Mouse (Mus musculus) thymus, adult 2 months (tissue): ENCODE measurements at regions not wholly inside any gene's neighbourhood (a gene's known extent, or its start where the extent isn't known, plus 50 kb on each side); places are given as distances from the start of the nearest gene placed in this dataset.

Experiments used
- DNase-seq: peaks from one replicate; pipeline ENCODE4 v3.0.0; 2021
- H3K27ac ChIP-seq: fragments of 200-500 bp; 2 replicates; pipeline ENCODE4 v1.5.1; 2012; ENCODE audit warnings: low read length, control low read depth; ENCODE audit not compliant: control insufficient read depth, insufficient read depth
- H3K27me3 ChIP-seq: fragments of 200-500 bp; 2 replicates; pipeline ENCODE4 v1.6.1; 2012; ENCODE audit warnings: mild to moderate bottlenecking, low read length, moderate library complexity, mixed read lengths; ENCODE audit not compliant: control insufficient read depth, insufficient read depth
- H3K36me3 ChIP-seq: fragments of 200-500 bp; 2 replicates; pipeline ENCODE4 v1.6.1; 2012; ENCODE audit warnings: mild to moderate bottlenecking, low read length, moderate library complexity; ENCODE audit not compliant: control insufficient read depth, insufficient read depth
- H3K4me1 ChIP-seq: fragments of 200-500 bp; replicated peaks from 2 replicates; pipeline ENCODE4 v1.6.1; 2012; ENCODE audit warnings: low read length; ENCODE audit not compliant: control insufficient read depth, insufficient read depth
- H3K4me3 ChIP-seq: fragments of 200-500 bp; 2 replicates; pipeline ENCODE4 v1.5.1; 2012; ENCODE audit warnings: mild to moderate bottlenecking, low read length, control low read depth, moderate library complexity; ENCODE audit not compliant: control insufficient read depth, insufficient read depth
- CTCF ChIP-seq: fragments of 200-500 bp; IDR thresholded peaks from 2 replicates; pipeline ENCODE4 v1.5.1; 2012; ENCODE audit warnings: mild to moderate bottlenecking, control low read depth, low read length, moderate library complexity, borderline replicate concordance; ENCODE audit not compliant: control insufficient read depth, poor library complexity, insufficient read depth; ENCODE audit errors: extremely low read depth
- POLR2A ChIP-seq: fragments of 200-500 bp; IDR thresholded peaks from 2 replicates; pipeline ENCODE4 v1.6.1; 2012; ENCODE audit warnings: mild to moderate bottlenecking, low read length, control low read depth, moderate library complexity; ENCODE audit not compliant: control insufficient read depth, poor library complexity, insufficient read depth; ENCODE audit errors: extremely low read depth
- WGBS: fragments of 180-500 bp; shearing (Covaris S2); methylation state at CpG from one replicate; pipeline ENCODE4 v1.1.7; 2018; 5-methylcytosine and 5-hydroxymethylcytosine counted together

GRCm38 (mm10) chr16:77992986-77993385, 308.3 kb upstream of the Cxadr start:
- TF ChIP-seq CTCF (no peak), POLR2A (no peak)
- H3K27me3 ChIP-seq, result no peaks in the 10 kb centered on the region
- no peak for DNase-seq
- no peaks in the 10 kb centered on the region for H3K36me3 ChIP-seq
- H3K4me3 ChIP-seq, result no peak overlapping the region
- H3K4me1 ChIP-seq, result no peaks in the 10 kb centered on the region
- H3K27ac ChIP-seq, result no peak overlapping the region
- 92% methylated on average over 4 of the region's 4 CpGs for WGBS

- Histone ChIP-seq H3K27ac (no peak overlapping the region), H3K27me3 (no peaks in the 10 kb centered on the region), H3K4me1 (no peaks in the 10 kb centered on the region), H3K36me3 (no peaks in the 10 kb centered on the region), H3K4me3 (no peak overlapping the region)
- TF ChIP-seq POLR2A (no peak), CTCF (no peak)
- DNase-seq, result no peak
- WGBS, result 86% methylated on average over 4 of the region's 4 CpGs
These were observed 311.4 kb upstream of the Cxadr start for GRCm38 (mm10) chr16:77989791-77990325.

GRCm38 (mm10) chr16:77989139-77989538, 312.1 kb upstream of the Cxadr start:
- Histone ChIP-seq H3K36me3 (no peaks in the 10 kb centered on the region), H3K27me3 (no peaks in the 10 kb centered on the region), H3K4me3 (no peak overlapping the region), H3K4me1 (no peaks in the 10 kb centered on the region), H3K27ac (no peak overlapping the region)
- TF ChIP-seq POLR2A, result no peak
- TF ChIP-seq CTCF, result no peak
- DNase-seq, result no peak
- 96% methylated on average over 5 of the region's 5 CpGs for WGBS

- H3K36me3 ChIP-seq, result no peaks in the 10 kb centered on the region
- H3K4me3 ChIP-seq, result no peak overlapping the region
- DNase-seq, result no peak
- no peaks in the 10 kb centered on the region for H3K4me1 ChIP-seq
- WGBS, result 87% methylated on average over 10 of the region's 10 CpGs
- H3K27me3 ChIP-seq, result no peaks in the 10 kb centered on the region
- TF ChIP-seq POLR2A, result no peak
- TF ChIP-seq CTCF, result no peak
- H3K27ac ChIP-seq, result no peak overlapping the region
These were observed 314.3 kb upstream of the Cxadr start for GRCm38 (mm10) chr16:77986884-77987529.

GRCm38 (mm10) chr16:77948785-77949184, 346.9 kb upstream of the Gm11146 start:
- Histone ChIP-seq H3K4me1 (no peaks in the 10 kb centered on the region), H3K4me3 (no peak overlapping the region), H3K27ac (no peak overlapping the region), H3K36me3 (no peaks in the 10 kb centered on the region), H3K27me3 (no peaks in the 10 kb centered on the region)
- DNase-seq, result no peak
- TF ChIP-seq CTCF, result no peak
- no peak for TF ChIP-seq POLR2A
- 85% methylated on average over 1 of the region's 1 CpGs for WGBS

- TF ChIP-seq CTCF, result no peak
- TF ChIP-seq POLR2A, result no peak
- WGBS, result 22% methylated on average over 2 of the region's 2 CpGs
- H3K36me3 ChIP-seq, result no peaks in the 10 kb centered on the region
- no peak overlapping the region for H3K4me3 ChIP-seq
- no peak overlapping the region for H3K27ac ChIP-seq
- DNase-seq, result no peak
- H3K4me1 ChIP-seq, result no peaks in the 10 kb centered on the region
- no peaks in the 10 kb centered on the region for H3K27me3 ChIP-seq
These were observed 343.5 kb upstream of the Gm11146 start for GRCm38 (mm10) chr16:77945442-77945841.

- TF ChIP-seq POLR2A, result no peak
- no peak for TF ChIP-seq CTCF
These were observed 329.3 kb upstream of the Gm11146 start for GRCm38 (mm10) chr16:77931025-77931723.

More at GRCm38 (mm10) chr16:77931025-77931723, 329.3 kb upstream of the Gm11146 start:
- DNase-seq, result no peak
- no peaks in the 10 kb centered on the region for H3K36me3 ChIP-seq
- WGBS, result 89% methylated on average over 9 of the region's 9 CpGs
- H3K4me3 ChIP-seq, result no peak overlapping the region
- no peak overlapping the region for H3K27ac ChIP-seq
- H3K27me3 ChIP-seq, result no peaks in the 10 kb centered on the region
- no peaks in the 10 kb centered on the region for H3K4me1 ChIP-seq
